Mouse (Mus musculus): Measurements from ENCODE around the gene Slc17a2.
"Not testable (repeated sequence)": the region's sequence is repeated elsewhere in the genome, so short reads cannot be mapped to it uniquely, and the experiment has no call there.

The Slc17a2 gene

GRCm38 (mm10) chr13:23806422-23807052 lies at the start of gene Slc17a2:
Gene Slc17a2, plus strand, starts transcription at chr13:23806993.
- DNase-seq (ENCODE audit: low spot score) = peak; percentile 73

GRCm38 (mm10) chr13:23757211-23757773 lies 49.5 kb upstream of the Slc17a2 start:
- DNase-seq (ENCODE audit: low spot score) = peak; percentile 82

- DNase-seq (ENCODE audit: low spot score) = no peak
These were observed 48.9 kb upstream of the Slc17a2 start for GRCm38 (mm10) chr13:23757921-23758320.

- no peak for DNase-seq (ENCODE audit: low spot score)
These were observed 47.5 kb upstream of the Slc17a2 start for GRCm38 (mm10) chr13:23759251-23759771.

- no peak for DNase-seq (ENCODE audit: low spot score)
These were observed 46.9 kb upstream of the Slc17a2 start for GRCm38 (mm10) chr13:23759916-23760239.

GRCm38 (mm10) chr13:23760240-23760971 lies 46.4 kb upstream of the Slc17a2 start:
- DNase-seq (ENCODE audit: low spot score) = peak; percentile 39

GRCm38 (mm10) chr13:23760972-23761864 lies 45.6 kb upstream of the Slc17a2 start, which contains the start of gene Hist1h4a:
Gene Hist1h4a, minus strand, starts transcription at chr13:23761230.
- DNase-seq (ENCODE audit: low spot score) = peak; percentile 99

GRCm38 (mm10) chr13:23761871-23762821 lies 44.6 kb upstream of the Slc17a2 start, which contains the start of gene Hist1h3a:
Gene Hist1h3a, minus strand, starts transcription at chr13:23762386.
- DNase-seq (ENCODE audit: low spot score) = peak; percentile 87

GRCm38 (mm10) chr13:23763242-23763585 lies 43.6 kb upstream of the Slc17a2 start:
- no peak for DNase-seq (ENCODE audit: low spot score)

GRCm38 (mm10) chr13:23763586-23764323 lies 43.0 kb upstream of the Slc17a2 start, which contains the start of gene Hist1h1a:
Gene Hist1h1a, plus strand, starts transcription at chr13:23763666.
- peak; percentile 93 for DNase-seq (ENCODE audit: low spot score)

- peak; percentile 47 for DNase-seq (ENCODE audit: low spot score)
These were observed 42.2 kb upstream of the Slc17a2 start for GRCm38 (mm10) chr13:23764324-23765171.

- DNase-seq (ENCODE audit: low spot score) = no peak
These were observed 41.6 kb upstream of the Slc17a2 start for GRCm38 (mm10) chr13:23765172-23765513.

- no peak for DNase-seq (ENCODE audit: low spot score)
These were observed 40.0 kb upstream of the Slc17a2 start for GRCm38 (mm10) chr13:23766772-23767171.

- no peak for DNase-seq (ENCODE audit: low spot score)
These were observed 37.9 kb upstream of the Slc17a2 start for GRCm38 (mm10) chr13:23768834-23769397.

- DNase-seq (ENCODE audit: low spot score) = not testable (repeated sequence)
These were observed 37.2 kb upstream of the Slc17a2 start, which contains the start of gene Trim38 for GRCm38 (mm10) chr13:23769613-23770012. Gene Trim38, plus strand, starts transcription at chr13:23769913.

GRCm38 (mm10) chr13:23772561-23773313 lies 34.1 kb upstream of the Slc17a2 start:
- peak; percentile 79 for DNase-seq (ENCODE audit: low spot score)

GRCm38 (mm10) chr13:23778339-23778738 lies 28.5 kb upstream of the Slc17a2 start:
- DNase-seq (ENCODE audit: low spot score) = no peak

- DNase-seq (ENCODE audit: low spot score) = no peak
These were observed 27.8 kb upstream of the Slc17a2 start for GRCm38 (mm10) chr13:23779025-23779424.

Measured in yolk sac, embryonic 10.5 days (tissue).